Mouse (Mus musculus) frontal cortex, postnatal 25 days (tissue): ENCODE measurements around the gene Bcl10.
"Not testable (repeated sequence)": the region's sequence is repeated elsewhere in the genome, so short reads cannot be mapped to it uniquely, and the experiment has no call there.

ENCODE experiments used
- DNase-seq, 2 experiments: peaks; one replicate each; pipeline ENCODE4 v3.0.0; 2022; ENCODE audit warnings: low spot score in 2 of 2

Gene Bcl10

DNA sequence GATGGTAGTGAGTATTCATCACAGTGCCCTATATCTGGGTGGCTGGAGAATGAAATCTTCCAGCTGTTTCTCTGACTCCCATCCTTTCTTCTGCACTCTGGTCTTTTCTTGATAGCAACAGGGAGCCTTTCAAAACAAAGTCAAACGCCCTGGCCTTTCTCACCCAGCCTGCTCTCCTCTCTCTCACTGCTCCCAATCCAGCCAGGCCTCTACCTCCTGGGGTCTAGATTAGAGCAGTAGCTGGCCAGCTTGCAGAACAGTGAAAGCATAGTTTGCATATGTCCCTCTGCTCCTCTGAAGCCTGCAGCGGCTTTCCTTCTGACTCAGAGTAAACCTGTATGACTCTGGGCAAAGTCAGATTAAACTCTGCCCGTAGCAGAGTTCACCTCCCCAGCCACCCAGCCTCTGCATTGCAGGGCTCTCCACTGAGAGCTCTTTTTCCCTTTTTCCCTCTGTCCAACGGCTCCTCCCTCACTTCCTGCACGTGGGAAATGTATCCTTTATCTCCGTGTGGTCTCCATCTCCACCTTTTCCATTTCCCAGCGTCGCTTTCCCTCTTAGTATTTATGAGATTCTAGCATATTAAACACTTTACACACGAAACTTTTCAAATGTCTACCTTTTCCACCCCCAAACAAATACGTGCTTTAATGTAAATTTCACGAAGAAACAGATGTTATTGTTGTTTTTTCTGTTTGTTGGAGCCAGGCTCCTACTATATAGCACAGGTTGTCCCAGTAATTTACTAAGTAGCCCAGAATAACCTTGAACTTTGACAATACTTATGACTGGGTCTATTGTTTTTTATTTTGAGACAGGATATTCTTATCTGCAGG lies at the start of gene Bcl10:
Gene Bcl10 (plus strand): TSS at position 786 of the 836 bp plus-strand sequence.
- DNase-seq = no peak

GRCm38 (mm10) chr3:145873271-145873670 lies 49.3 kb upstream of the Bcl10 start:
- DNase-seq = no peak

- no peak for DNase-seq
Measured at GRCm38 (mm10) chr3:145874126-145874525, 48.5 kb upstream of the Bcl10 start.

- no peak for DNase-seq
Measured at GRCm38 (mm10) chr3:145876120-145876519, 46.5 kb upstream of the Bcl10 start.

DNA sequence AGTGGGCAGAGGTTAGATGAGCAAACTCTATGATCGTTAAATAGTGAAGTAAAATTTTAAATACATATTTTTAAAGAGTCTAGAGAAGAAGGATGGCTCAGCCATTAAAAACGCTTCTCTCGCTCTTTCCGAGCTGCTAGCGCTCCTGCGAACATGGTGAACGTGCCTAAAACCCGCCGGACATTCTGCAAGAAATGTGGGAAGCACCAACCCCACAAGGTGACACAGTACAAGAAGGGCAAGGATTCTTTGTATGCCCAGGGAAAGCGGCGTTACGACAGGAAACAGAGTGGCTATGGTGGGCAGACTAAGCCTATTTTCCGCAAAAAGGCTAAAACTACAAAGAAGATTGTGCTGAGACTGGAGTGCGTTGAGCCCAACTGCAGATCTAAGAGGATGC lies 43.7 kb upstream of the Bcl10 start:
- DNase-seq = not testable (repeated sequence)

DNA sequence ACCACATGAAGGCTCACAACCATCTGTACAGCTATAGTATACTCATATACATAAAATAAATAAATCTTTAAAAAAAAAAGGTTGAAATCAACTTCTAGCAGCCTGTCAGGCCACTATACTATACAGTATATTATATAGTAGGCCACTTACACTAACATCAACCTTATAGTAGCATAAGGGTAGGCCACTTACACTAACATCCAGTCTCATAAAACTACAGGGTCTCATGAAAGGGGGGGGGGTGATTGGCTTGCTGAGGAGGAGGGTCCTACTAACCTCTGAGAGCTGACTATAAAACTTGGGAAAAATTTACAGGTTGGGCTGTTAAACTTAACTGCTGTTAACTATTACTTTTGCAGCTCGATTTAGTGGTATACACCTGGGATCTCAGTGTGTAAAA lies 42.3 kb upstream of the Bcl10 start:
- DNase-seq = no peak

DNA sequence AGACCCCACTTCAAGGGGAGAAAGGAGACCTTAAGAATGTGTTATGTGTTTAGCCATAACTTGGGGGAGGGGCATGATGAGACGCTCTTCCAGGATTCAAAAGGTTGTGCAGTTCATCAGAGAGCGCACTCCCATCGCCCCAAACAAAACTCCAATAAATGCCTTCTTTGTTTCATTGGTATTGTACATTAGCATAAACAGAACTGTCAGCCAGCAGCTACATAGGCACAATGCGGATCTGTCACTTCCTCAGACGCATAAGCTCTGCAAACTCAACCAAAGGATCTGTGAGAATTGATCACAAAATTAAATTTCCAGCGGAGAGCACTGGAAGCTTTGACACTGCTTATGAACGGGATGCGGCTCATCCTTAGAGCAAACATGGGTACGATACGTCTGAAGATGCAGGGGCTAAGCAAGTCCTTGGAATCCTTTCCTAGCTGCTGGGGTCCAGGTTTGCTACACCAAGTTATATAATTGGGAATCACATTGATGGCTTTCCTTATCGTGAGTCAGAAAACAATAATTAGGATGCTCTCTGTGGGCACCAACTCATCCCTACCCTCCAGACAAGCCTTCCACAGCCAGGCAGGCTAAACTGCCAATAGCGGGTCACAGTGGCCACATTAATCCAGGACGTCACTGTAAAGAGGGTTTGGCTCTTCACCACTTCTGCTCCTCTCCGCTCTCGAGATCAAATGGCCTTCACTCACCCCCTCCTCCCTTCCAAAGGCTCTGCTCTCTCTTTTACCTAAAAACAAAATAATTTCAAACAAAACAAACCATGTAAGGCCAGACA lies 40.3 kb upstream of the Bcl10 start:
- DNase-seq = no peak

GRCm38 (mm10) chr3:145883233-145883632 lies 39.4 kb upstream of the Bcl10 start:
- no peak for DNase-seq

- DNase-seq = no peak
Measured at GRCm38 (mm10) chr3:145885376-145885775, 37.2 kb upstream of the Bcl10 start.

GRCm38 (mm10) chr3:145885851-145886464 lies 36.6 kb upstream of the Bcl10 start:
- no peak for DNase-seq

DNA sequence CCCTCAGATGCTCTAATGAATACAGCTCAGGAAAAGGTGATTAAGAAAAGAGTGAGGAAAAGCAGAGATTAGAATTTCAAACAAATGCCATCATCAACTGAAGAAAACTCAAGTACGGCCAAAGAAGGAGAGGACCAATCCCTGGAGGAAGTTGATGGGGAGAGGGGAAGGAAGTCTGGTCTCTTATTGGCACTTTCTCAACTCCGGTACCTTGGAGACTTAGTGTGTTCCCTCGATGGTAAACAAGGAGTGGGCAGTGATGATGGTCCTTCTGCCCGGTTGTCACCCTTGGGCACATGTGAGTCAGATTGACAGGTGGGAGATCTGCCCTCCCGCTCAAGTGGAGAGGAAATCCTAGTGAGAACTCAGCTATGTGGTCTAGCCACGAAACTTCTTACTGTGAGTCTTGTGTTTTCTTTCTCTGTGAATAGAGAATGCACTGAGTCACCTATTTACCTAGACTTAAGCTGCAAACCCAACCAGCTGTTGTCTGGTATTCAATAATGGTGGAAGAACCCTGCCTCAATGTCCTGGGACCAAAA lies 35.1 kb upstream of the Bcl10 start:
- DNase-seq = no peak

GRCm38 (mm10) chr3:145890346-145891132 lies 32.1 kb upstream of the Bcl10 start:
- DNase-seq = no peak

DNA sequence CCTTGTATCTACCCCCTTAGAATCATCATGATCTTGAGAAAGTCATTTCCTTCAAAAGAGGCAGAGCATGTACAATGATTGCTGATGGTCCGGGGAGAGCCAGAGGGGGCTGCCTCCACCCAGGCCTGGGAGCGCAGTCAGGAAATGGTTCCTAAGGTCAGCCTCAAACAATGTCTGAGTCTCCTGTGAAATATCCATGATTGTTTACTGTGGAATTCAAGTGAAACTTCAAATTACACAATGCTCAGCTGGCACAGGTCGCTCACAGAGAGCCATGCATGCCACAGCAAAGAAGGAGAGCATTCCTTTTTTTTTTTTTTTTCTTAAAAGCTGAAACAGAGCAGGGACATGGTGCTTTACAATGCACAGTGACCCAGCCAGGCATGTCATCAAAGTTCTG lies 30.2 kb upstream of the Bcl10 start:
- DNase-seq = no peak

- DNase-seq = no peak
Measured at GRCm38 (mm10) chr3:145894131-145894530, 28.5 kb upstream of the Bcl10 start.

- DNase-seq = no peak
Measured at GRCm38 (mm10) chr3:145897749-145898148, 24.9 kb upstream of the Bcl10 start.

DNA sequence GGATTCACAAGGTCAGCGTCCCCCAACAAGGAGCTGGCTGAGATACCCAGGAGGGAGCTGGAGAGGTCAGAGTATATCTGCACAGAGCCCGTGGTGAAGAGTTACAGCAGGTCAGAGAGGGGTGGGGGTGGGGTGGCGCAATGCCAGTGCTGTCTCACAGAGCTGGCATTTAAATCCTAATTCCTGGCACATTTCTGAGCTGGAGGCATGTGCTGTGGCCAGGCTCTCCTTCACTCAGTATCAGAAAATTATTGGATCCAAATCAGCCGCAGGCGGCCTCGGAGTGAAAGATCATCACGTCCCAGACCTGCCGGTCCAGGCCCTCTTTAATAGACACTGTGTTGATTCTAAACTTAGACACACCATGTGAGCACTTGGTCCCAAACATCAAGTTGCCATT lies 22.8 kb upstream of the Bcl10 start:
- DNase-seq = no peak

GRCm38 (mm10) chr3:145903530-145903929 lies 19.1 kb upstream of the Bcl10 start:
- no peak for DNase-seq

DNA sequence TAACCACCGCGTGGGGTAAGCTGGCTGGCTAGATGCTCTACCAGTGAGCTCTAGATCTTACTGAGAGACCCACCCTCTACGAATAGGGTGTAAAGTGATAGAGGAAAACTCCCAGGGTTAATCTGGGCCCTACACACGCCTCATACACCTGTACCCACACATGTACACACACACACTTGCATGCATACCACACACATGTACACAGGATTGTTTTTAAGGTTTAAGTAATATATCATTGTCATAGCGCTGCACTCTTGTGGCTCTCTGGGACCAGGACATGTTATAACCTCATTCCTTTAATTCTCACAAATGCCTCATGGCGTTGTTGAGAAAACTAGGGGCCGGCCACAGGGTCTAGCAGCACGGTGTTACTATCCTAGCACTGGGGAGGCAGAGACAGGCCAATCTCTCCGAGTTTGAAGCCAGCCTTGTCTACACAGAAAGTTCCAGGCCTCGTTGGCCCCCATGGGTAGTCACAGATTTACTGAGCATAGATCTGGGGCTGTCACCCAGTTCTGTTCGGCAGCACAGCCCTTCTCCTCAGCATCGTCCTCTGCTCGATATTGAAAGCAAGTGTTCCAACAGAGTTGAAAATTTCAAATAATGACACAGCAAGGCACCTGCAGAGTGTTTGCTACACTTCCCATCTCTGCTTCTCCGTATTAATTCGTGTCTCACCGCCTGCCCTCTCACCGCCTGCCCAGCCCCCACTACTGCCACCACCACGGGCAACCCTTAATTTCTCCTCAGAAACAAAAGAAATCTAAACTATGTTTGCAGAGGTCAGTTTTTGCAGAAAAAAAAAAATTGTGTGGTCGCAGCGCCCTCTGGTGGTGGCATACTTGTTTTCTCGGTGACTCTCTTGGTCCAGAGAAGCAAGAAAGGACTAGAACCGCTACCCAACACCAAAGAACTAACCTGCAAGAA lies 17.5 kb upstream of the Bcl10 start:
- DNase-seq = peak; percentile 60 to 64

- DNase-seq = no peak
Measured at GRCm38 (mm10) chr3:145906582-145906981, 16.0 kb upstream of the Bcl10 start.

DNA sequence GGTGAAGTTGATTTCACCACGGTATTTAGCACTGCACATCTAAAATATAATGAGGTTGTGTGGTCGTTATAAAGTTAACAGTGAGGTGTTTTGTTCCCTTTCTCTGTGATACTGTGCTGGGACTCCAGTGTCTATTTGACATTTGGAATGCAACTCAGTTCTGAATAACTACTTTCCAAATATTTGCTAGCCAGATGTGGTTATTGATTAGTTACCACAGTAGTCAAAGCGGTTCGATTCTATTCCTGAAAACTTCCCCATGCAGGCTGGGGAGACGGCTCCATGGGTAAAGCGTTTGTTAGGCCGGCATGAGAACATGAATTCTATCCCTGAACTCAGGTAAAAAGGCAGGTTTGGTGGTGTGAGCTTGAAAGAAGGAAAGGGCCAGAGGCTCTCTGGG lies 10.1 kb upstream of the Bcl10 start:
- DNase-seq = no peak
